Mouse (Mus musculus): ENCODE data around the gene Gucy2g. TPM values are rescaled to one million over a fixed set of nuclear protein-coding genes. Genes with fewer than 3 reads are reported as not detected.

Gucy2g gene
- total RNA-seq (2023): not detected

GRCm38 (mm10) chr19:55241186-55241645 lies at the start of gene Gucy2g:
Gene Gucy2g, minus strand, starts transcription at chr19:55241236.

GRCm38 (mm10) chr19:55251383-55252124 lies 10.5 kb upstream of the Gucy2g start, which contains the start of gene Acsl5:
Gene Acsl5, plus strand, starts transcription at chr19:55251938.

GRCm38 (mm10) chr19:55180433-55180832 lies 60.6 kb downstream of the Gucy2g start, which contains the start of gene Tectb:
Gene Tectb, plus strand, starts transcription at chr19:55180733.

Other genes with a start within 250 kb of the Gucy2g start
- 1 to 10 TPM; 6.6 to 7.3 TPM for gene Gpam, start 114.0 kb downstream of the Gucy2g start, total RNA-seq (2023)
- gene Tectb, start 60.5 kb downstream of the Gucy2g start, total RNA-seq (2023): not detected
- gene Acsl5, start 10.7 kb upstream of the Gucy2g start, total RNA-seq (2023): 10 to 100 TPM; 46.1 to 60.6 TPM
- gene Zdhhc6, start 74.8 kb upstream of the Gucy2g start, total RNA-seq (2023): 10 to 100 TPM; 27.6 to 35.0 TPM
- 10 to 100 TPM; 47.0 to 52.1 TPM for gene Vti1a, start 75.1 kb upstream of the Gucy2g start, total RNA-seq (2023)